27 mouse cellular contexts compared by ENCODE assay signal in the genomic region with DNA sequence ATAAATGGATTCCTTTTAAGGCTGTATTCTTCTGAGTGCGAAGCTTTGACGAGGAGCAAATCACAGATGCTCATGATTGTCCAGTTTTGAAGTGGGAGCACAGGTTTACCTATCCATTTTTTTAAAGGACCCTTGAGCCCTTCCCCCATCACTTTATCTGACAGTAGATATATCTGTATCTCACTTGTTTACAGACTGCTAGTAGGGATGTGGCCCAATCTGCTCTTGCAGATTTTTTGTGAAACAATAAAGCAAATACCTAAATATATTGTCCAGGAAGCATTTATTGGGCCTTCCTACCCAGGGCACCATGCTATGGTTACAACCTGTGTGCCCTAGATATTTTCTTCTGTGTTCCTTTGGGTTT. TPM values are rescaled to one million over a fixed set of nuclear protein-coding genes. Genes with fewer than 3 reads are reported as not detected.
DNase-seq lines count a peak whose midpoint lies in the region; ATAC-seq and TF ChIP-seq lines count a peak whose summit lies in the region.
"Had no signal": no experiment of that assay in that cellular context is flagged by ENCODE, and none has a peak within 500 bp of the region (broad histone marks: within the 10 kb centered on the region; RNA-seq: fewer than 3 reads in every experiment).

No protein-coding gene starts in this region.

- no peaks in the 10 kb centered on the region for H3K79me2 ChIP-seq in CH12.LX (replicated peaks; ENCODE audit: control insufficient read depth, extremely low read depth, insufficient read depth, poor library complexity, severe bottlenecking)

- peak; percentile 46; the same call in 1 of the 2 replicates for ATAC-seq in forebrain, embryonic 13.5 days
- ATAC-seq in forebrain, embryonic 12.5 days (ENCODE audit: low FRiP score) = no peak
- ATAC-seq in hindbrain, postnatal 0 days = peak; percentile 51
- ATAC-seq in hindbrain, embryonic 12.5 days (ENCODE audit: low FRiP score) = no peak
- peak; percentile 61 for ATAC-seq in midbrain, embryonic 16.5 days
- ATAC-seq: intestine, embryonic 15.5 days had no signal

- H3K36me3 ChIP-seq in forebrain, embryonic 13.5 days (ENCODE audit: poor library complexity, severe bottlenecking) = no peaks in the 10 kb centered on the region
- no peaks in the 10 kb centered on the region for H3K36me3 ChIP-seq in forebrain, embryonic 12.5 days (replicated peaks)
- no peaks in the 10 kb centered on the region for H3K36me3 ChIP-seq in hindbrain, postnatal 0 days (ENCODE audit: insufficient read depth, low read length)
- H3K36me3 ChIP-seq in hindbrain, embryonic 12.5 days = no peaks in the 10 kb centered on the region
- no peaks in the 10 kb centered on the region for H3K36me3 ChIP-seq in CH12.LX (replicated peaks in 1 of 2; ENCODE audit: control insufficient read depth in 1 of 2, insufficient read depth in 1 of 2, low read length in 1 of 2)
- H3K36me3 ChIP-seq in midbrain, embryonic 16.5 days (ENCODE audit: control insufficient read depth, insufficient read depth, low read length) = no peaks in the 10 kb centered on the region
- H3K36me3 ChIP-seq: embryonic facial prominence, embryonic 12.5 days; G1E; hindbrain, embryonic 13.5 days; intestine, embryonic 15.5 days; limb, embryonic 12.5 days; liver, embryonic 15.5 days; midbrain, embryonic 12.5 days; neural tube, embryonic 12.5 days had no signal

- 45% methylated on average over 2 of the region's 2 CpGs for WGBS in forebrain, embryonic 13.5 days
- WGBS in forebrain, embryonic 12.5 days = 52% methylated on average over 2 of the region's 2 CpGs
- WGBS in hindbrain, postnatal 0 days = 36% methylated on average over 2 of the region's 2 CpGs
- WGBS in hindbrain, embryonic 12.5 days = 71% methylated on average over 2 of the region's 2 CpGs
- WGBS in midbrain, embryonic 16.5 days = 28% methylated on average over 2 of the region's 2 CpGs

- H3K9ac ChIP-seq in forebrain, embryonic 13.5 days = no peak overlapping the region
- no peak overlapping the region for H3K9ac ChIP-seq in forebrain, embryonic 12.5 days
- no peak overlapping the region for H3K9ac ChIP-seq in hindbrain, postnatal 0 days (replicated peaks; ENCODE audit: low read length)
- no peak overlapping the region for H3K9ac ChIP-seq in hindbrain, embryonic 12.5 days
- H3K9ac ChIP-seq in CH12.LX (ENCODE audit: insufficient read depth, low read depth) = no peak overlapping the region
- no peak overlapping the region for H3K9ac ChIP-seq in midbrain, embryonic 16.5 days (ENCODE audit: low read depth, low read length)
- H3K9ac ChIP-seq: embryonic facial prominence, embryonic 12.5 days; hindbrain, embryonic 13.5 days; intestine, embryonic 15.5 days; limb, embryonic 12.5 days; liver, embryonic 15.5 days; lung, embryonic 14.5 days; midbrain, embryonic 12.5 days; neural tube, embryonic 12.5 days had no signal

- DNase-seq in hindbrain, postnatal 0 days (ENCODE audit: low spot score) = no peak
- DNase-seq in CH12.LX (ENCODE audit: extremely low read depth) = no peak
- DNase-seq in lung, postnatal 36 days = no peak
- DNase-seq: adrenal gland, adult 8-10 months; cerebellum, adult 8-10 months; cerebellum, postnatal 25 days; gastrocnemius, postnatal 14 days; kidney, adult 8-10 months; kidney, postnatal 4 days; lung, embryonic 14.5 days; lung, postnatal 14 days; spleen, adult 18-20 months; thymus, postnatal 14 days had no signal

- in situ Hi-C loops in CH12.LX (cut with MboI; ENCODE audit: low pct_ligation_motif_present, low pct_unique_long_range_greater_than_20kb, low sequenced_read_pairs) = no loop called here

- no peak for TF ChIP-seq EP300 in CH12.LX (IDR thresholded peaks at IDR 0.05; ENCODE audit: low read length)

- no peaks in the 10 kb centered on the region for H3K9me3 ChIP-seq in forebrain, embryonic 13.5 days (replicated peaks)
- H3K9me3 ChIP-seq in forebrain, embryonic 12.5 days = no peaks in the 10 kb centered on the region
- H3K9me3 ChIP-seq in hindbrain, postnatal 0 days (ENCODE audit: low read length) = no peaks in the 10 kb centered on the region
- no peaks in the 10 kb centered on the region for H3K9me3 ChIP-seq in hindbrain, embryonic 12.5 days (replicated peaks)
- H3K9me3 ChIP-seq in CH12.LX (replicated peaks; ENCODE audit: low read length) = no peaks in the 10 kb centered on the region
- no peaks in the 10 kb centered on the region for H3K9me3 ChIP-seq in midbrain, embryonic 16.5 days (replicated peaks; ENCODE audit: control insufficient read depth, low read length, poor library complexity, severe bottlenecking)
- H3K9me3 ChIP-seq: embryonic facial prominence, embryonic 12.5 days; hindbrain, embryonic 13.5 days; intestine, embryonic 15.5 days; limb, embryonic 12.5 days; liver, embryonic 15.5 days; midbrain, embryonic 12.5 days; neural tube, embryonic 12.5 days had no signal

- H3K27ac ChIP-seq in forebrain, embryonic 13.5 days = peak overlapping the region; percentile 48; the same call in 1 of the 2 replicates
- no peak overlapping the region for H3K27ac ChIP-seq in forebrain, embryonic 12.5 days
- H3K27ac ChIP-seq in hindbrain, postnatal 0 days = peak overlapping the region; percentile 11; the same call in 1 of the 2 replicates
- no peak overlapping the region for H3K27ac ChIP-seq in hindbrain, embryonic 12.5 days
- no peak overlapping the region for H3K27ac ChIP-seq in CH12.LX (ENCODE audit: insufficient read depth, low read depth)
- H3K27ac ChIP-seq in midbrain, embryonic 16.5 days (ENCODE audit: low read length) = peak overlapping the region; percentile 74
- H3K27ac ChIP-seq: embryonic facial prominence, embryonic 12.5 days; hindbrain, embryonic 13.5 days; intestine, embryonic 15.5 days; kidney, postnatal 0 days; limb, embryonic 12.5 days; liver, embryonic 15.5 days; midbrain, embryonic 12.5 days; neural tube, embryonic 12.5 days had no signal

- no peak for TF ChIP-seq RAD21 in CH12.LX (IDR thresholded peaks at IDR 0.05; ENCODE audit: low read depth, low read length)

- TF ChIP-seq POLR2A in CH12.LX (IDR thresholded peaks at IDR 0.05; ENCODE audit: low read depth, low read length) = no peak

- dilution Hi-C loops in CH12.LX (cut with MboI; ENCODE audit: extremely low pct_ligation_motif_present, extremely low pct_unique_long_range_greater_than_20kb, low sequenced_read_pairs) = no loop called here

- TF ChIP-seq CTCF in hindbrain, postnatal 0 days (IDR thresholded peaks at IDR 0.05; ENCODE audit: low read depth) = no peak
- TF ChIP-seq CTCF in CH12.LX (conservative IDR thresholded peaks at IDR 0.05 in 1 of 2, IDR thresholded peaks at IDR 0.05 in 1 of 2; ENCODE audit: low read depth in 2 of 2, low read length in 2 of 2) = no peak

- no peak overlapping the region for H3K4me2 ChIP-seq in forebrain, embryonic 13.5 days
- H3K4me2 ChIP-seq in forebrain, embryonic 12.5 days = no peak overlapping the region
- H3K4me2 ChIP-seq in hindbrain, postnatal 0 days (ENCODE audit: low read depth, low read length) = no peak overlapping the region
- H3K4me2 ChIP-seq in hindbrain, embryonic 12.5 days (replicated peaks) = no peak overlapping the region
- H3K4me2 ChIP-seq in CH12.LX (ENCODE audit: insufficient read depth, low read depth, poor library complexity, severe bottlenecking) = peak overlapping the region; percentile 42
- H3K4me2 ChIP-seq in midbrain, embryonic 16.5 days (ENCODE audit: low read length) = peak overlapping the region; percentile 31; the same call in 1 of the 2 replicates
- H3K4me2 ChIP-seq: embryonic facial prominence, embryonic 12.5 days; hindbrain, embryonic 13.5 days; intestine, embryonic 15.5 days; limb, embryonic 12.5 days; liver, embryonic 15.5 days; lung, embryonic 14.5 days; midbrain, embryonic 12.5 days; neural tube, embryonic 12.5 days had no signal

- H3K4me3 ChIP-seq in forebrain, embryonic 13.5 days = no peak overlapping the region
- no peak overlapping the region for H3K4me3 ChIP-seq in forebrain, embryonic 12.5 days (replicated peaks)
- no peak overlapping the region for H3K4me3 ChIP-seq in hindbrain, postnatal 0 days (ENCODE audit: low read length)
- no peak overlapping the region for H3K4me3 ChIP-seq in hindbrain, embryonic 12.5 days
- H3K4me3 ChIP-seq in CH12.LX (replicated peaks in 1 of 3; ENCODE audit: low read depth in 2 of 3, low read length in 2 of 3, poor library complexity in 1 of 3) = no peak overlapping the region
- H3K4me3 ChIP-seq in midbrain, embryonic 16.5 days (ENCODE audit: low read depth, low read length) = no peak overlapping the region
- H3K4me3 ChIP-seq: embryonic facial prominence, embryonic 12.5 days; hindbrain, embryonic 13.5 days; intestine, embryonic 15.5 days; limb, embryonic 12.5 days; liver, embryonic 15.5 days; midbrain, embryonic 12.5 days; myocyte; neural tube, embryonic 12.5 days had no signal

- peaks cover 6% of the 10 kb centered on the region; the same call in 1 of the 2 replicates for H3K4me1 ChIP-seq in forebrain, embryonic 13.5 days
- H3K4me1 ChIP-seq in forebrain, embryonic 12.5 days = no peaks in the 10 kb centered on the region
- no peaks in the 10 kb centered on the region for H3K4me1 ChIP-seq in hindbrain, postnatal 0 days (ENCODE audit: insufficient read depth, low read length)
- peaks cover 6% of the 10 kb centered on the region; the same call in 1 of the 2 replicates for H3K4me1 ChIP-seq in hindbrain, embryonic 12.5 days
- peaks cover 21 to 35% of the 10 kb centered on the region in 2 experiments for H3K4me1 ChIP-seq in CH12.LX (ENCODE audit: control insufficient read depth in 1 of 2, insufficient read depth in 2 of 2)
- 0 out of 2 replicates have a peak, but pooled peaks cover 7% of the 10 kb centered on the region for H3K4me1 ChIP-seq in midbrain, embryonic 16.5 days (ENCODE audit: control insufficient read depth, insufficient read depth, low read length)
- H3K4me1 ChIP-seq: embryonic facial prominence, embryonic 12.5 days; intestine, embryonic 15.5 days; limb, embryonic 12.5 days; liver, embryonic 15.5 days; midbrain, embryonic 12.5 days; neural tube, embryonic 12.5 days had no signal

- no peaks in the 10 kb centered on the region for H3K27me3 ChIP-seq in forebrain, embryonic 13.5 days
- no peaks in the 10 kb centered on the region for H3K27me3 ChIP-seq in forebrain, embryonic 12.5 days
- no peaks in the 10 kb centered on the region for H3K27me3 ChIP-seq in hindbrain, postnatal 0 days (ENCODE audit: insufficient read depth, low read length)
- no peaks in the 10 kb centered on the region for H3K27me3 ChIP-seq in hindbrain, embryonic 12.5 days
- no peaks in the 10 kb centered on the region for H3K27me3 ChIP-seq in CH12.LX (replicated peaks)
- H3K27me3 ChIP-seq in midbrain, embryonic 16.5 days (ENCODE audit: control insufficient read depth, insufficient read depth, low read depth, low read length) = no peaks in the 10 kb centered on the region
- H3K27me3 ChIP-seq: embryonic facial prominence, embryonic 12.5 days; hindbrain, embryonic 13.5 days; intestine, embryonic 15.5 days; limb, embryonic 12.5 days; liver, embryonic 15.5 days; midbrain, embryonic 12.5 days; neural tube, embryonic 12.5 days had no signal

RNA-seq across cellular contexts. Expression of a gene that starts 6.8 kb away (rescaled TPM):
- 0.39 and 0.65 TPM in 2 replicates for polyA plus RNA-seq in forebrain, embryonic 13.5 days (2015; fragmentation: Nextera tagmentation; extraction: Ambion mirVana)
- 0.05 and 0.10 TPM in 2 replicates for polyA plus RNA-seq in forebrain, embryonic 12.5 days (2016; fragmentation: Nextera tagmentation; extraction: Ambion mirVana)
- total RNA-seq in hindbrain, postnatal 0 days (2014; rRNA removed) = 2.7 and 3.3 TPM in 2 replicates
- polyA plus RNA-seq in hindbrain, postnatal 0 days (2015; fragmentation: Nextera tagmentation; extraction: Ambion mirVana) = 0.61 and 0.64 TPM in 2 replicates
- polyA plus RNA-seq in hindbrain, embryonic 12.5 days (2016; fragmentation: Nextera tagmentation; extraction: Ambion mirVana) = 0.05 and 0.18 TPM in 2 replicates
- not detected in 2 replicates for total RNA-seq in CH12.LX (2012; rRNA removed)
- not detected in 2 replicates for total RNA-seq in CH12.LX (2014; rRNA removed)
- polyA plus RNA-seq in CH12.LX (2012; ENCODE audit: insufficient read length, low read depth) = not detected in 2 replicates
- polyA plus RNA-seq in midbrain, embryonic 16.5 days (2015; fragmentation: Nextera tagmentation; extraction: Ambion mirVana) = 0.71 and 1.0 TPM in 2 replicates
- polyA plus RNA-seq: limb, embryonic 12.5 days; midbrain, embryonic 12.5 days had no signal

Comparison
In these comparisons a context has a peak if more than half of its experiments do, and no peak if none do; other contexts are left out.
1. ATAC-seq: peak in forebrain, embryonic 13.5 days (single experiment), hindbrain, postnatal 0 days (single experiment) and midbrain, embryonic 16.5 days (single experiment); none in forebrain, embryonic 12.5 days (single experiment) and hindbrain, embryonic 12.5 days (single experiment).
2. H3K27ac ChIP-seq: peak in forebrain, embryonic 13.5 days (single experiment), hindbrain, postnatal 0 days (single experiment) and midbrain, embryonic 16.5 days (single experiment); none in forebrain, embryonic 12.5 days (single experiment), hindbrain, embryonic 12.5 days (single experiment) and CH12.LX (single experiment).
3. H3K4me2 ChIP-seq: peak in CH12.LX (single experiment) and midbrain, embryonic 16.5 days (single experiment); none in forebrain, embryonic 13.5 days (single experiment), forebrain, embryonic 12.5 days (single experiment), hindbrain, postnatal 0 days (single experiment) and hindbrain, embryonic 12.5 days (single experiment).